Mouse (Mus musculus): Measurements from ENCODE around the gene Pwwp2a. TPM values are rescaled to one million over a fixed set of nuclear protein-coding genes. Genes with fewer than 3 reads are reported as not detected.

The Pwwp2a gene
- polyA plus RNA-seq, 1 experiment = 2.3 TPM

DNA sequence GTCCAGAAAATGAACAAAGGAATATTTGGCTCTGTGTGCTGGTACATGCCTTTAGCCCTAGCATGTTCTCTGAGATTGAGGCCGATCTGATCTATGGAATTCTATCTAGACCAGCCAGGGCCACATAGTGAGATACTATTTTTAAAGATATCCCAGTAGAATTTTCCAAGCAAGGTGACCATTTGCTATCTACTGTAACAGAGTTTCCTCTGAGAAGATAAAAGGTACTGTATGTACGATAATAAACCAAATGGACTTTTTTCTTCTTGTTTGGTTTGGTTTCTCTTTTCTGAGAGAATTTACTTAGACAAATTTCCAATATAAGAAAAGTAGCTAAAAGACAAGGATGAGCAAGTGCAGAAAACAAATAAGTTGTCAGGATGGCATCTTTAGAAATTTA, 26.6 kb downstream of the Pwwp2a start:
- TF ChIP-seq GATA1 (IDR thresholded peaks at IDR 0.05; ENCODE audit: borderline replicate concordance, low read length) = no peak
- H3K9me3 ChIP-seq = no peaks in the 10 kb centered on the region
- peaks cover 46% of the 10 kb centered on the region for H3K4me1 ChIP-seq
- peaks cover 82% of the 10 kb centered on the region for H3K36me3 ChIP-seq (replicated peaks; ENCODE audit: low read length)
- no peak overlapping the region for H3K4me3 ChIP-seq (replicated peaks)
- H3K27me3 ChIP-seq (replicated peaks) = no peaks in the 10 kb centered on the region

DNA sequence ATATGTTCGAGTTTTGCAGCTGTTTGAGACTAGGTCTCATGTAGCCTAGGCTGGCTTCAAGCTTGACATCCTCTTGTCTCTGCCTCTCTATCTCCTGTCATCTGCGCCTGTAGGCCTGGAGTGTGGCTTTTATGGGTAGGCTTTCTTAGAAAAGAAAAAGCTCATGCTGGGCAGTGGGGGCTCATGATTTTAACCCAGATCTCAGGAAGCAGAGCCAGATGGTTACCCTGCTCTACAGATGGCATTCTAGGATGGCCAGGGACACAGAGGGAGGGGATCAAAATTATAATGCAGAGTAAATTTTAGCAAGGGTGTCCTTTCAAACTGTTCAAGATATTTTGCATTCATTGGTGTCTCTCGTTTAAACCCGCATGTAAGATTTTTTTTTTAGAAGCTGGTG, 30.4 kb downstream of the Pwwp2a start:
- H3K4me3 ChIP-seq (replicated peaks) = no peak overlapping the region
- peaks cover 86% of the 10 kb centered on the region for H3K36me3 ChIP-seq (replicated peaks; ENCODE audit: low read length)
- peaks cover 28% of the 10 kb centered on the region for H3K4me1 ChIP-seq
- no peaks in the 10 kb centered on the region for H3K27me3 ChIP-seq (replicated peaks)
- H3K9me3 ChIP-seq = no peaks in the 10 kb centered on the region
- no peak for TF ChIP-seq FLI1 (IDR thresholded peaks at IDR 0.05; ENCODE audit: low read length)
- no peak for TF ChIP-seq GATA1 (IDR thresholded peaks at IDR 0.05; ENCODE audit: borderline replicate concordance, low read length)

DNA sequence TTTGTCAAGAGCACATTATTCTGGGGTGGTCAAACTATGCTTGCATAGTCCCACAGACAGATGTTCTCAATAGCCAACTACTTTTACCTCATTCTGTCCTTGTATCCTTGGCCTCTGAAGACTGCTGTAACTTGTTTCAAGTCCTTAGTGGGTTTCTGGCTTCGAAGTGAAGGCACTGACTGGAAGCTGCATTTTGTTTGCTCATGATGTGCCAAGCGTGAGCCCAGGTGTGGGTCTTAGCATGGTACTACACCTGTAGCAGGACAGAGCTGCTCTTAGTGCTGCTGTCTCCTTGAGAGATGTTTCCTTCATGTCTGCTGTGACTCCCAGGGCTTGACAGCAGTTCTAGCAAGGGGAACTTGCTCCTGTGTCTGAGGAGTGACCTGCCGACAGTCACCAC, 41.6 kb downstream of the Pwwp2a start:
- Histone ChIP-seq H3K27me3 (replicated peaks) (no peaks in the 10 kb centered on the region), H3K36me3 (replicated peaks; ENCODE audit: low read length) (peaks cover 83% of the 10 kb centered on the region), H3K4me3 (replicated peaks) (no peak overlapping the region), H3K4me1 (peaks cover 52% of the 10 kb centered on the region), H3K9me3 (no peaks in the 10 kb centered on the region)
- TF ChIP-seq FLI1 (IDR thresholded peaks at IDR 0.05; ENCODE audit: low read length) (no peak), GATA1 (IDR thresholded peaks at IDR 0.05; ENCODE audit: borderline replicate concordance, low read length) (no peak)

DNA sequence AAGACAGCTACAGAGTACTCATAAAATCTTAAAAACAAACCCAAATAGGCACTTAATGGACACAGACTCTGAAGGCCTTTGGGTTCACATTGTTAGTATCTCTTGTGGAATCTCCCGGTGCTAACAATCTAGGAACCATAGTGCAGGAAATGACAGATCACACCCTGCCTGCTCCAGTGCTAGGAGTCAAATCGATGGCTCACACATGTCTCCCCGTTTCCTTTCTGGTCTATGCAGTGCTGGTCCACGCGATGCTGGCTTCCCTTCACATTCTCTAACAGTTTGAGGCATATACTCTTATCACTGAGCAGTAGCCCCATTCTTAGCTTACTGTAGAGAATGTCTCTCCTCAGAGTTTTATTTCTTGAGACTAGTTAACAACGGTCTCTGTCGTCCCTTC, 46.0 kb downstream of the Pwwp2a start:
- Histone ChIP-seq H3K36me3 (replicated peaks; ENCODE audit: low read length) (peaks cover 86% of the 10 kb centered on the region), H3K27me3 (replicated peaks) (no peaks in the 10 kb centered on the region), H3K9me3 (no peaks in the 10 kb centered on the region), H3K4me1 (peaks cover 74% of the 10 kb centered on the region), H3K4me3 (replicated peaks) (peak overlapping the region; percentile 76)
- TF ChIP-seq FLI1 (IDR thresholded peaks at IDR 0.05; ENCODE audit: low read length) = no peak
- peak; percentile 85; the same call in 1 of the 3 replicates for TF ChIP-seq GATA1 (IDR thresholded peaks at IDR 0.05; ENCODE audit: borderline replicate concordance, low read length)

DNA sequence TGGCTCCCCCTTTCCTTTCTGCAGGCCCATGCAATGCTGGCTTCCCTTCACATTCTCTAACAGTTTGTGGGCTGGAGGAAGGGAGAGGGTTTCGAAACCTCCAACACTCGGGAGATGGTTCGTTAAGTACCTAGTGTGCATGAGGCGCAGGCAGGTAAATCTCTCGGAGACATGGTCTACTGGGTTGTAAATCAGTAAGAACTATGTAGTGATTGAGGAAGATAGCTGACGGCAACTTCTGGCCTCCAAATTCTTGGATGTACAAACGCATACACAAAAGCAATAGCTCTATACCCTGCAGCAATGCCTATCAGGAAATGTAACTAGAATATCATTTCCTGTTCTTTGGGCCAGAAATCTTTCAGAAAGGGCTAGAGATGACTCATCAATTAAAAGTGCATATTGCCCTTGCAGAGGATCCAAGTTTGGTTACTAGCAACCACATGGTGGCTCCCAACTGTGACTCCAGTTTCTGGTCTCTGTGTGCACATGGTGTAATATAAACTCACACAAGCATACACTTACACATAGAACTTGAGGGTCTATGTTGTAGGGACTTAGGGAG, 47.0 kb downstream of the Pwwp2a start:
- no peaks in the 10 kb centered on the region for H3K9me3 ChIP-seq
- no peak for TF ChIP-seq GATA1 (IDR thresholded peaks at IDR 0.05; ENCODE audit: borderline replicate concordance, low read length)
- TF ChIP-seq FLI1 (IDR thresholded peaks at IDR 0.05; ENCODE audit: low read length) = no peak
- no peaks in the 10 kb centered on the region for H3K27me3 ChIP-seq (replicated peaks)
- H3K36me3 ChIP-seq (replicated peaks; ENCODE audit: low read length) = peaks cover 87% of the 10 kb centered on the region
- H3K4me1 ChIP-seq = peaks cover 67% of the 10 kb centered on the region
- peak overlapping the region; percentile 80 for H3K4me3 ChIP-seq (replicated peaks)

DNA sequence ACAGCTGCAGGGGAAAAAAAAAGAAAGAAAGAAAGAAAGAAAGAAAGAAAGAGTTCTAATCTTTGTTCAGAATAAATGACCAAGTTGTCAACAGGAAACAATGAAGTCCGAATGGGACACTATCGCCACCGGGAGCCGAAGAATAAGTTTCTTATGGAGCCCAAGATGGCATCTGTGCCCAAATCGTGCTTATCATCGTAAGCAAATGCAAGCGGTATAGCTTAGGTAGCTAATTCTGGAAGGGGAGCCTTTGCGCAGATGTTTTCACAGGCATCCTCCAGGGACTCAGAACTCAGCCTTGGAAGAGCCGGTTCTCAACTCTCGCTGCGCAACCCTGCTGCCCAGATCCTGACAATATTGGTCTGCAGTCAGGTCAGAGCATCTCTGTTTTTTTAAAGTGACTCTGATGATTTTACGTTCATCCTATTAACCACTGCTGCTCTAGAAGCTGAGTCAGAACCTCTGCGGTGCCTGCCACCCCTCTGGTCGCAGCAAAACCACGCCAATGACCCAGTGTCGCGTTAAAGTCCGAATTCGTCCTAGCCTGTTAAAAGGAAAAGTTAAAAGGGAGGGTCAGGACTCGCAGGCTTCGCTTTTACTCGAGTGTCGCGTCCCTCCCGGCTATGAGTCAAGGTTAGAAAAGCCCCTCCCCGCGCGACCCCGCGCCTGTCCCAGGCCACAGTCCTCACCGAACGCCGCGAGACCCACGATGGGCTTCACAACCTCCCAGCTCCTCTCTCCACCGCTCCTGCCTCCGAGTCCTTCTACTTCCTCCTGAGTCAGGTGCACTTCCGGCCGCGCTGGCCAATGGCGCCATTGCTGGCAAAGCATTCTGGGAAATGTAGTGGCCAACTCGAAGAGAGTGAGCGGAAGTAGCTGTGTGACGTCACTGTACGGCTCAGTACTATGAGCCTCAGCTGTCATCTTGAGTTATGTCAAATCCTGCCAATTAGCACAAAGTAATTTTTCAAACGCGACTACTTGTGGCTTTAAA, 65.7 kb downstream of the Pwwp2a start, which contains the start of gene Ttc1:
Gene Ttc1 (minus strand): TSS at position 776 of the 994 bp plus-strand sequence.
- peaks cover 58% of the 10 kb centered on the region for H3K4me1 ChIP-seq
- TF ChIP-seq FLI1 (IDR thresholded peaks at IDR 0.05; ENCODE audit: low read length) (peak; percentile 83), GATA1 (IDR thresholded peaks at IDR 0.05; ENCODE audit: borderline replicate concordance, low read length) (no peak)

DNA sequence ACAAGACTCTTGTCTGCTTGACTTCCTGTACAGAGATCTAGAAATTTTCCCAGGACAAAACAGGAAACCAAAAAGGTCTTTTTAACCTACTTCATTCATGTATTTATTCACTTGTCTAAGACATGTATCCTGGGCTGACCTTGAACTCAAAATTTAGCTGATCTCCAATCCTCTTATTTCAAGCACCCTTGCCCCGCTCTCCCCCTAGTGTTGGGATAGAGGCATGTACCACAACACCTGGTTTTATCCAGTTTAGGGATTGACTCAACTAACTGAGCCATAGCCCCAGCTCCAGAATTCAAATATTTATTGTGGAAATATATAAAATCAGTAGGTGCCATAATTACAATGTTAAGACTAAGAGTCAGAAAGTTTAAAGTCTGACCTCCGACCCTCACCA, 69.7 kb downstream of the Pwwp2a start:
- Histone ChIP-seq H3K4me1 (peaks cover 48% of the 10 kb centered on the region), H3K9me3 (no peaks in the 10 kb centered on the region), H3K4me3 (replicated peaks) (no peak overlapping the region), H3K36me3 (replicated peaks; ENCODE audit: low read length) (no peaks in the 10 kb centered on the region), H3K27me3 (replicated peaks) (peaks cover 3% of the 10 kb centered on the region)
- TF ChIP-seq FLI1 (IDR thresholded peaks at IDR 0.05; ENCODE audit: low read length) (no peak), GATA1 (IDR thresholded peaks at IDR 0.05; ENCODE audit: borderline replicate concordance, low read length) (no peak)

More for the DNA sequence above, 65.7 kb downstream of the Pwwp2a start, which contains the start of gene Ttc1:
- Histone ChIP-seq H3K9me3 (no peaks in the 10 kb centered on the region), H3K27me3 (replicated peaks) (no peaks in the 10 kb centered on the region), H3K4me3 (replicated peaks) (peak within 1 kb of the TSS; percentile 94), H3K36me3 (replicated peaks; ENCODE audit: low read length) (peaks cover 30% of the 10 kb centered on the region)

DNA sequence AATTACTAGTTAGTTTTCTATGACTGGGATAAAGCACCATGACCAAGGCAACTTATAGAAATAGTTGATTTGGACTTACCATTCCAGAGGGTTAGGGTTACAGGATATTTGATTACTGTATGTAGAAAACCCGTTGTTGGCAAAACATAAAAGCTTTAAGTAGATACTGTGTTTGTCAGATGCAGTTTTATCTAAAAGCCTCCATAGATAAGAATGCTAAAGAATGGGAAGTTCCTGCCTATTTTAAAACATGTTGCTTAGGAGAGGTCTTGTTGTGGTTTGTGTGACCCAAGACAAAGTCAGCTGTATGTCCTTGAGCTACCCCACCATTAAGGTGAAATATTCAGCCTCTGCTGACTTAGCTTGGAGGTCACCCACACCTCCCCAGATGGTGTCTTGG, 72.8 kb downstream of the Pwwp2a start:
- Histone ChIP-seq H3K27me3 (replicated peaks) (peaks cover 3% of the 10 kb centered on the region), H3K4me3 (replicated peaks) (no peak overlapping the region), H3K36me3 (replicated peaks; ENCODE audit: low read length) (no peaks in the 10 kb centered on the region), H3K9me3 (no peaks in the 10 kb centered on the region), H3K4me1 (peaks cover 40% of the 10 kb centered on the region)
- TF ChIP-seq FLI1 (IDR thresholded peaks at IDR 0.05; ENCODE audit: low read length) (no peak), GATA1 (IDR thresholded peaks at IDR 0.05; ENCODE audit: borderline replicate concordance, low read length) (no peak)

DNA sequence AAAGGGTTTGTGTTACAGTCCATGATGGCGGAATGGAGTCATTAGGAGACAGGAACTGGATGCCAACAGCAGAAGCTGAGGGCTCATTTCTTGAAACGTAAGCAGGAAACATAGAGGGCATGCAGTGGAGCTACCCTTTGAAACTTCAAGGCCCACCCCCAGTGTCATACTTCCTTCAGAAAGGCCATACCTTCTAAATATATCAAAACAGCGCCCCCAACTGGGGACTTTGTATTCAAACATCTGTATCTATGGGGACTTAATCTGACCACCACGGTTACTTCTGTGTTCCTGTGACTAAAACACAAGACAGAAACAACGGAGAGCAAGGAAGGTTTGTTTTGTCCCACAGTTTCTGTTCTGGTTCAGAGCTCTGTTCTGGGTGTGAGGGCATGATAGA, 73.6 kb downstream of the Pwwp2a start:
- peaks cover 40% of the 10 kb centered on the region for H3K4me1 ChIP-seq
- TF ChIP-seq GATA1 (IDR thresholded peaks at IDR 0.05; ENCODE audit: borderline replicate concordance, low read length) (no peak), FLI1 (IDR thresholded peaks at IDR 0.05; ENCODE audit: low read length) (no peak)
- H3K27me3 ChIP-seq (replicated peaks) = peaks cover 3% of the 10 kb centered on the region
- no peak overlapping the region for H3K4me3 ChIP-seq (replicated peaks)
- H3K9me3 ChIP-seq = no peaks in the 10 kb centered on the region
- H3K36me3 ChIP-seq (replicated peaks; ENCODE audit: low read length) = no peaks in the 10 kb centered on the region

DNA sequence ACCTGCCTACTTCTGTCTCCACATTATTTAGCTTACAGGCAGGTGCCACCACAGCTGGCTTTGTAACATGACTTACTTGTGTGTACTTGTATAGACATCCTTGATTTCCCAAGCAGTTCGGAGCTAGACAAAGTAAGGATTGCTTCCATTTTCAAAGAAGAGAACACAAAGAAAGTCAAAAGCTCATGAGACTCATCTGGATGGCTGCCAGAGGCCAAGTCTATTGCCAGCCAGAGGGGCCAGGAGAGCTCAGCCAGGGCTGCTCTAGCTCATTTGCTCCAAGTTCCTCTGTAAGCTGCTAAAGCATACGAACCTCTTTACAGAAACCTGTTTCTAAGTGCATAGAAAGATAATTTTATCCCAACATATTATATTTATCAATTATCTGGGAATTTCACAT, 76.6 kb downstream of the Pwwp2a start:
- Histone ChIP-seq H3K4me1 (peaks cover 23% of the 10 kb centered on the region), H3K36me3 (replicated peaks; ENCODE audit: low read length) (no peaks in the 10 kb centered on the region), H3K9me3 (no peaks in the 10 kb centered on the region; the same call in 1 of the 2 replicates), H3K4me3 (replicated peaks) (no peak overlapping the region), H3K27me3 (replicated peaks) (peaks cover 4% of the 10 kb centered on the region)
- TF ChIP-seq GATA1 (IDR thresholded peaks at IDR 0.05; ENCODE audit: borderline replicate concordance, low read length) (no peak), FLI1 (IDR thresholded peaks at IDR 0.05; ENCODE audit: low read length) (no peak)

Data from megakaryocyte, embryonic 14.5 days (primary cell).